Mouse (Mus musculus): Measurements from ENCODE around the gene Car5b. TPM values are rescaled to one million over a fixed set of nuclear protein-coding genes. Genes with fewer than 3 reads are reported as not detected.

Car5b gene
- total RNA-seq, 2 experiments from 2014 or later: 2.2 to 3.0 TPM

GRCm38 (mm10) chrX:164032526-164032925 is 4.7 kb upstream of the Car5b start:
- intact Hi-C loops (cut with DNase I): no loop called here
- H3K4me3 ChIP-seq: no peak overlapping the region
- no peak overlapping the region for H3K27ac ChIP-seq
- no peak for DNase-seq (ENCODE audit: extremely low spot score in 1 of 2, low spot score in 2 of 2)
- TF ChIP-seq CTCF (IDR thresholded peaks at IDR 0.05): no peak

- H3K27ac ChIP-seq: no peak overlapping the region
- H3K4me3 ChIP-seq: no peak overlapping the region
- no peak for DNase-seq (ENCODE audit: extremely low spot score in 1 of 2, low spot score in 2 of 2)
- no peak for TF ChIP-seq CTCF (IDR thresholded peaks at IDR 0.05)
- intact Hi-C loops (cut with DNase I): no loop called here
These were observed 12.2 kb downstream of the Car5b start for GRCm38 (mm10) chrX:164015636-164016035.

- Histone ChIP-seq H3K27ac (no peak overlapping the region), H3K4me3 (no peak overlapping the region)
- intact Hi-C loops (cut with DNase I): no loop called here
- DNase-seq (ENCODE audit: extremely low spot score in 1 of 2, low spot score in 2 of 2): no peak
- no peak for TF ChIP-seq CTCF (IDR thresholded peaks at IDR 0.05)
These were observed 12.8 kb downstream of the Car5b start for GRCm38 (mm10) chrX:164014956-164015355.

GRCm38 (mm10) chrX:164013318-164013717 is 14.5 kb downstream of the Car5b start:
- intact Hi-C loops (cut with DNase I): no loop called here
- no peak for DNase-seq (ENCODE audit: extremely low spot score in 1 of 2, low spot score in 2 of 2)
- no peak for TF ChIP-seq CTCF (IDR thresholded peaks at IDR 0.05)
- no peak overlapping the region for H3K4me3 ChIP-seq
- H3K27ac ChIP-seq: no peak overlapping the region

- TF ChIP-seq CTCF (IDR thresholded peaks at IDR 0.05): peak; percentile 56
- peak in 1 of 2 experiments; percentile 7 for DNase-seq (ENCODE audit: extremely low spot score in 1 of 2, low spot score in 2 of 2)
- H3K27ac ChIP-seq: no peak overlapping the region
- H3K4me3 ChIP-seq: no peak overlapping the region
- intact Hi-C loops (cut with DNase I): no loop called here
These were observed 23.0 kb downstream of the Car5b start for GRCm38 (mm10) chrX:164004809-164005208.

- Histone ChIP-seq H3K27ac (no peak overlapping the region), H3K4me3 (no peak overlapping the region)
- DNase-seq (ENCODE audit: extremely low spot score in 1 of 2, low spot score in 2 of 2): no peak
- intact Hi-C loops (cut with DNase I): no loop called here
- TF ChIP-seq CTCF (IDR thresholded peaks at IDR 0.05): peak; percentile 15
These were observed 27.9 kb downstream of the Car5b start for GRCm38 (mm10) chrX:163999848-164000247.

- TF ChIP-seq CTCF (IDR thresholded peaks at IDR 0.05): no peak
- intact Hi-C loops (cut with DNase I): no loop called here
- Histone ChIP-seq H3K4me3 (no peak overlapping the region), H3K27ac (no peak overlapping the region)
- no peak for DNase-seq (ENCODE audit: extremely low spot score in 1 of 2, low spot score in 2 of 2)
These were observed 31.0 kb downstream of the Car5b start for GRCm38 (mm10) chrX:163996754-163997153.

GRCm38 (mm10) chrX:163987718-163988374 is 40.0 kb downstream of the Car5b start:
- no peak for DNase-seq (ENCODE audit: extremely low spot score in 1 of 2, low spot score in 2 of 2)
- intact Hi-C loops (cut with DNase I): no loop called here
- TF ChIP-seq CTCF (IDR thresholded peaks at IDR 0.05): no peak

GRCm38 (mm10) chrX:163982129-163982528 is 45.7 kb downstream of the Car5b start:
- no peak for TF ChIP-seq CTCF (IDR thresholded peaks at IDR 0.05)
- Histone ChIP-seq H3K4me3 (no peak overlapping the region), H3K27ac (no peak overlapping the region)
- DNase-seq (ENCODE audit: extremely low spot score in 1 of 2, low spot score in 2 of 2): no peak
- intact Hi-C loops (cut with DNase I): no loop called here

More at GRCm38 (mm10) chrX:163987718-163988374, 40.0 kb downstream of the Car5b start:
- no peak overlapping the region for H3K27ac ChIP-seq
- H3K4me3 ChIP-seq: no peak overlapping the region

- intact Hi-C loops (cut with DNase I): no loop called here
- Histone ChIP-seq H3K27ac (no peak overlapping the region), H3K4me3 (no peak overlapping the region)
- no peak; the same call in 1 of the 2 replicates for TF ChIP-seq CTCF (IDR thresholded peaks at IDR 0.05)
- no peak for DNase-seq (ENCODE audit: extremely low spot score in 1 of 2, low spot score in 2 of 2)
These were observed 46.3 kb downstream of the Car5b start for GRCm38 (mm10) chrX:163981500-163981899.

GRCm38 (mm10) chrX:163981092-163981491 is 46.7 kb downstream of the Car5b start:
- intact Hi-C loops (cut with DNase I): no loop called here
- TF ChIP-seq CTCF (IDR thresholded peaks at IDR 0.05): no peak

GRCm38 (mm10) chrX:163958467-163958875 is 69.3 kb downstream of the Car5b start, which contains the start of gene Zrsr2:
Gene Zrsr2, minus strand, starts transcription at chrX:163958661.
- peak; percentile 55 to 78 for DNase-seq (ENCODE audit: extremely low spot score in 1 of 2, low spot score in 2 of 2)
- H3K4me3 ChIP-seq: peak within 1 kb of the TSS; percentile 60
- TF ChIP-seq CTCF (IDR thresholded peaks at IDR 0.05): no peak
- intact Hi-C loops (cut with DNase I): loop anchor here (2.0 to 10.0 kb wide), 3 partner anchors 50 to 1014 kb away; partner anchors contain the start of gene Ap1s2
- peak within 1 kb of the TSS; percentile 92 for H3K27ac ChIP-seq

More at GRCm38 (mm10) chrX:163981092-163981491, 46.7 kb downstream of the Car5b start:
- DNase-seq (ENCODE audit: extremely low spot score in 1 of 2, low spot score in 2 of 2): no peak
- Histone ChIP-seq H3K4me3 (no peak overlapping the region), H3K27ac (no peak overlapping the region)

All from left cerebral cortex, adult 2 months (tissue).